Mouse (Mus musculus) MEL (cell line): ENCODE data around the gene Isg20l2. TPM values are rescaled to one million over a fixed set of nuclear protein-coding genes. Genes with fewer than 3 reads are reported as not detected.

Source experiments
- DNase-seq: peaks from one replicate; pipeline ENCODE4 v3.0.0; 2011; ENCODE audit warnings: low read depth, low spot score
- H3K27ac ChIP-seq: 2 replicates; pipeline ENCODE4 v1.5.1; 2012; ENCODE audit warnings: low read depth, mild to moderate bottlenecking, control low read depth, low read length, moderate library complexity; ENCODE audit not compliant: control insufficient read depth
- H3K27me3 ChIP-seq, 2 experiments: fragments of 150-350 bp in 1 of 2; sonication (generic) in 1 of 2; 2 replicates each; pipeline ENCODE4 v1.6.1; 2012; ENCODE audit warnings: low read length in 2 of 2, mild to moderate bottlenecking in 2 of 2, improper control_type of control experiment in 1 of 2, moderate library complexity in 1 of 2; ENCODE audit not compliant: insufficient read depth in 2 of 2, control insufficient read depth in 1 of 2
- H3K36me3 ChIP-seq, 2 experiments: 2 replicates each; pipeline ENCODE4 v1.6.1; 2012 to 2014; ENCODE audit warnings: low read length in 2 of 2, improper control_type of control experiment in 1 of 2, inconsistent platforms in 1 of 2, mild to moderate bottlenecking in 1 of 2; ENCODE audit not compliant: insufficient read depth in 2 of 2, control insufficient read depth in 1 of 2
- H3K4me1 ChIP-seq, 2 experiments: fragments of 150-350 bp in 1 of 2; sonication (generic) in 1 of 2; 2 replicates each; pipeline ENCODE4 v1.6.1; 2012; ENCODE audit warnings: low read length in 2 of 2, improper control_type of control experiment in 1 of 2, mild to moderate bottlenecking in 1 of 2; ENCODE audit not compliant: insufficient read depth in 2 of 2, control insufficient read depth in 1 of 2
- H3K4me3 ChIP-seq, 2 experiments: fragments of 150-350 bp in 1 of 2; sonication (generic) in 1 of 2; 2 replicates each; pipeline ENCODE4 v1.5.1; 2012; ENCODE audit warnings: low read depth in 2 of 2, low read length in 2 of 2, mild to moderate bottlenecking in 2 of 2, moderate library complexity in 2 of 2, control low read depth in 1 of 2, improper control_type of control experiment in 1 of 2; ENCODE audit not compliant: control insufficient read depth in 1 of 2, insufficient read depth in 1 of 2
- H3K79me2 ChIP-seq: 2 replicates; pipeline ENCODE4 v1.6.1; 2012; ENCODE audit warnings: mild to moderate bottlenecking, low read length, moderate library complexity; ENCODE audit not compliant: control insufficient read depth, poor library complexity, insufficient read depth
- H3K9ac ChIP-seq: 2 replicates; pipeline ENCODE4 v1.6.1; 2012; ENCODE audit warnings: low read depth, mild to moderate bottlenecking, control low read depth, low read length, moderate library complexity; ENCODE audit not compliant: control insufficient read depth, poor library complexity, severe bottlenecking
- H3K9me3 ChIP-seq: fragments of 150-350 bp; sonication (generic); replicated peaks from 2 replicates; pipeline ENCODE4 v1.6.1; 2012; ENCODE audit warnings: mild to moderate bottlenecking, low read length, improper control_type of control experiment, moderate library complexity; ENCODE audit not compliant: insufficient read depth
- CHD1 ChIP-seq: IDR thresholded peaks from 2 replicates; pipeline ENCODE4 v1.6.1; 2012; ENCODE audit warnings: low read depth, mild to moderate bottlenecking, inconsistent platforms, low read length, improper control_type of control experiment
- CHD2 ChIP-seq: IDR thresholded peaks from 2 replicates; pipeline ENCODE4 v1.6.1; 2011; ENCODE audit warnings: low read length, improper control_type of control experiment
- E2F4 ChIP-seq: IDR thresholded peaks from 2 replicates; pipeline ENCODE4 v1.6.1; 2011; ENCODE audit warnings: low read depth, low read length, improper control_type of control experiment, borderline replicate concordance
- EP300 ChIP-seq, 2 experiments: IDR thresholded peaks; 2 replicates each; pipeline ENCODE4 v1.6.1; 2011; ENCODE audit warnings: improper control_type of control experiment in 2 of 2, low read length in 2 of 2, low read depth in 1 of 2, mild to moderate bottlenecking in 1 of 2
- HCFC1 ChIP-seq: IDR thresholded peaks from 2 replicates; pipeline ENCODE4 v1.6.1; 2012; ENCODE audit warnings: low read depth, mild to moderate bottlenecking, inconsistent platforms, low read length, improper control_type of control experiment, moderate library complexity
- JUND ChIP-seq: IDR thresholded peaks from 2 replicates; pipeline ENCODE4 v1.6.1; 2011; ENCODE audit warnings: low read depth, mild to moderate bottlenecking, improper control_type of control experiment, low read length
- KAT2A ChIP-seq: conservative IDR thresholded peaks from 2 replicates; pipeline ENCODE4 v1.6.1; 2012; ENCODE audit warnings: low read depth, low read length, improper control_type of control experiment, inconsistent platforms
- MAX ChIP-seq: IDR thresholded peaks from 2 replicates; pipeline ENCODE4 v1.6.1; 2011; ENCODE audit warnings: low read length, improper control_type of control experiment
- MXI1 ChIP-seq: IDR thresholded peaks from 2 replicates; pipeline ENCODE4 v1.6.1; 2011; ENCODE audit warnings: mild to moderate bottlenecking, low read depth, low read length, improper control_type of control experiment
- MYB ChIP-seq: IDR thresholded peaks from 2 replicates; pipeline ENCODE4 v1.6.1; 2011; ENCODE audit warnings: mild to moderate bottlenecking, low read depth, low read length, improper control_type of control experiment
- NELFE ChIP-seq: IDR thresholded peaks from 2 replicates; pipeline ENCODE4 v1.6.1; 2011; ENCODE audit warnings: low read depth, low read length, improper control_type of control experiment
- NRF1 ChIP-seq: IDR thresholded peaks from 2 replicates; pipeline ENCODE4 v1.6.1; 2014; ENCODE audit warnings: low read depth, mild to moderate bottlenecking, inconsistent platforms, low read length, improper control_type of control experiment, moderate library complexity; ENCODE audit not compliant: poor library complexity, insufficient read depth, severe bottlenecking
- POLR2A ChIP-seq, 2 experiments: IDR thresholded peaks; 2 replicates each; pipeline ENCODE4 v1.6.1; 2011 to 2012; ENCODE audit warnings: low read length in 2 of 2, mild to moderate bottlenecking in 2 of 2, control low read depth in 1 of 2, improper control_type of control experiment in 1 of 2, low read depth in 1 of 2, moderate library complexity in 1 of 2; ENCODE audit not compliant: control insufficient read depth in 1 of 2, insufficient read depth in 1 of 2, poor library complexity in 1 of 2
- POLR2AphosphoS2 ChIP-seq: IDR thresholded peaks from 2 replicates; pipeline ENCODE4 v1.6.1; 2011; ENCODE audit warnings: low read length, improper control_type of control experiment
- RAD21 ChIP-seq: IDR thresholded peaks from 2 replicates; pipeline ENCODE4 v1.6.1; 2011; ENCODE audit warnings: mild to moderate bottlenecking, low read depth, low read length, improper control_type of control experiment
- RCOR1 ChIP-seq: IDR thresholded peaks from 2 replicates; pipeline ENCODE4 v1.6.1; 2012; ENCODE audit warnings: low read depth, mild to moderate bottlenecking, inconsistent platforms, low read length, improper control_type of control experiment
- TCF12 ChIP-seq: IDR thresholded peaks from 2 replicates; pipeline ENCODE4 v1.6.1; 2014; ENCODE audit warnings: low read depth, mild to moderate bottlenecking, inconsistent platforms, low read length, improper control_type of control experiment, moderate library complexity
- USF1 ChIP-seq: IDR thresholded peaks from 2 replicates; pipeline ENCODE4 v1.6.1; 2014; ENCODE audit warnings: low read depth, mild to moderate bottlenecking, inconsistent platforms, low read length, improper control_type of control experiment, moderate library complexity
- ZC3H11A ChIP-seq: IDR thresholded peaks from 2 replicates; pipeline ENCODE4 v1.6.1; 2012; ENCODE audit warnings: low read depth, mild to moderate bottlenecking, inconsistent platforms, low read length, improper control_type of control experiment
- ZKSCAN1 ChIP-seq: IDR thresholded peaks from 2 replicates; pipeline ENCODE4 v1.6.1; 2012; ENCODE audit warnings: low read depth, mild to moderate bottlenecking, inconsistent platforms, low read length, improper control_type of control experiment, moderate library complexity
- polyA plus RNA-seq, 2 experiments: library from polyadenylated mRNA; stranded (reverse) in 1 of 2; unstranded in 1 of 2; fragments of >175 nt in 1 of 2; fragments of >200 nt in 1 of 2; gene quantifications; 2 replicates each; pipeline versions ENCODE4 v1.2.1 to v1.2.4; 2012; ENCODE audit warnings: low replicate concordance in 2 of 2, low read depth in 1 of 2; ENCODE audit not compliant: insufficient read length in 2 of 2, insufficient read depth in 1 of 2, missing spikeins in 1 of 2
- total RNA-seq: library from RNA; depleted of rRNA; stranded (reverse); fragments of 300-350 nt; gene quantifications from 2 replicates; pipeline ENCODE4 v1.2.3, GENCODE M21; 2012

Gene Isg20l2
- total and polyA plus RNA-seq, 3 experiments, result 45.0 to 71.8 TPM; not detected in 1

DNA sequence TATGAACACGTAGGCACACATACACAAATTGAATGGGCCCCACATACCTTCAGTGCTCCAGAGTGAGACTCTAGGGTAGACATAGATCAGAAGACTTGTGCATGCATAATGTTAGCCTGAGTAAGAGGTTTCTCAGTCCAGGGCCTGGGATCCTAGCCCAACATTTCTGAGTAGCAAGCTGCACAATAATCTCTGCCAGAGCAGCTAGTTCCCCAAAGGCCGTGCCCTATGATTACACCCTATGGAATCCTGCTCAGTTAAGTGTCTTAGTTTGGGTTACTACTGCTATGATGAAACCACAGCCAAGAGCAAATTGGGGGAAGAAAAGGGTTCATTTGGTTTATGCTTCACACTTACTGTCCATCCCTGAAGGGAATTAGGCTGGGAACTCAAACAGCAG is 12.4 kb downstream of the Isg20l2 start:
- Histone ChIP-seq H3K27ac (no peak overlapping the region), H3K36me3 (peaks cover 0 to 31% of the 10 kb centered on the region in 2 experiments; a peak in 2 of 4 replicates), H3K9me3 (no peaks in the 10 kb centered on the region), H3K4me3 (no peak overlapping the region), H3K4me1 (no peaks in the 10 kb centered on the region; a peak in 1 of 4 replicates), H3K79me2 (peaks cover under 1% of the 10 kb centered on the region; the same call in 1 of the 2 replicates), H3K27me3 (no peaks in the 10 kb centered on the region), H3K9ac (no peak overlapping the region)
- DNase-seq, result no peak
- no peak for TF ChIP-seq CHD1
- TF ChIP-seq MAX, result no peak
- no peak for TF ChIP-seq NELFE
- no peak for TF ChIP-seq MXI1
- TF ChIP-seq RAD21, result no peak
- TF ChIP-seq ZC3H11A, result no peak
- no peak for TF ChIP-seq KAT2A
- TF ChIP-seq HCFC1, result no peak
- TF ChIP-seq TCF12, result no peak
- no peak for TF ChIP-seq POLR2A (IDR thresholded peaks at IDR 0.05; ENCODE audit: control insufficient read depth in 1 of 2, insufficient read depth in 1 of 2, low read depth in 1 of 2, low read length in 2 of 2, poor library complexity in 1 of 2)
- TF ChIP-seq RCOR1, result no peak
- no peak for TF ChIP-seq CHD2
- TF ChIP-seq NRF1, result no peak
- no peak for TF ChIP-seq E2F4
- TF ChIP-seq MYB, result no peak
- no peak for TF ChIP-seq JUND
- no peak for TF ChIP-seq ZKSCAN1
- no peak for TF ChIP-seq USF1
- no peak for TF ChIP-seq EP300 (IDR thresholded peaks at IDR 0.05; ENCODE audit: low read depth in 1 of 2, low read length in 2 of 2)
- TF ChIP-seq POLR2AphosphoS2, result no peak

DNA sequence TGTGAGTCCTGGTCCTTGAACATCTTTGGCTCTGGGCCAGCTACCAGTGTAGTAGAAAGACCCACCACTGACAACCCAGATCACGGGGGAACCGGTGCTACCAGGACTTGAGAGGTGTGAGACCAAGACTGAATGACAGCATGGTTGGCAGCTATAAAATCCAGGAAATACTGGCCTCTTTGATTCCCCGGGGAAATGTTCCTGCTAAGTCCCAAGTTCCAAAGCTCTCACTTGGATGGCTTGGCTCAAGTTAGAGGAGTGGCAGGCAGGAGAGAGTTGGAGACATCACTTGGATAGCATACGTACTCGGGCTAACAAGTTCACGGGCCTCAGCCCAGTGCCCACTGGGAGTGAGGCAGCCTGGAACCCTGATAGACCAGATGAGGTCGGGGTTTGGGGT is 13.5 kb downstream of the Isg20l2 start:
- no peak overlapping the region for H3K4me3 ChIP-seq
- no peak overlapping the region for H3K9ac ChIP-seq
- no peaks in the 10 kb centered on the region for H3K79me2 ChIP-seq
- no peak for TF ChIP-seq POLR2AphosphoS2
- peak in 1 of 2 experiments; percentile 12; a peak in 1 of 4 replicates for TF ChIP-seq POLR2A (IDR thresholded peaks at IDR 0.05; ENCODE audit: control insufficient read depth in 1 of 2, insufficient read depth in 1 of 2, low read depth in 1 of 2, low read length in 2 of 2, poor library complexity in 1 of 2)
- H3K27me3 ChIP-seq, result no peaks in the 10 kb centered on the region
- H3K36me3 ChIP-seq, result peaks cover 0 to 24% of the 10 kb centered on the region in 2 experiments; a peak in 2 of 4 replicates
- H3K4me1 ChIP-seq, result no peaks in the 10 kb centered on the region
- no peak overlapping the region for H3K27ac ChIP-seq
- no peaks in the 10 kb centered on the region for H3K9me3 ChIP-seq
- no peak for DNase-seq
